Mouse (Mus musculus): Measurements from ENCODE around the gene Krt20. TPM values are rescaled to one million over a fixed set of nuclear protein-coding genes. Genes with fewer than 3 reads are reported as not detected.

Krt20 gene
- total and polyA plus RNA-seq, 3 experiments, result not detected

GRCm38 (mm10) chr11:99398832-99399231 lies 39.1 kb downstream of the Krt20 start (continued):
- TF ChIP-seq EP300 (IDR thresholded peaks at IDR 0.05; ENCODE audit: low read depth in 1 of 2, low read length in 2 of 2), result no peak

- peak overlapping the region; percentile 98 for H3K27ac ChIP-seq (ENCODE audit: control insufficient read depth, low read depth, low read length)
- H3K9ac ChIP-seq (ENCODE audit: control insufficient read depth, low read depth, low read length, poor library complexity, severe bottlenecking), result peak overlapping the region; percentile 87
- no peaks in the 10 kb centered on the region for H3K27me3 ChIP-seq (ENCODE audit: control insufficient read depth in 1 of 2, insufficient read depth in 2 of 2, low read length in 2 of 2)
- peak; percentile 31 for TF ChIP-seq HCFC1 (IDR thresholded peaks at IDR 0.05; ENCODE audit: low read depth, low read length)
- TF ChIP-seq ELF1 (IDR thresholded peaks at IDR 0.05; ENCODE audit: low read depth, low read length), result peak; percentile 54
- TF ChIP-seq USF2 (IDR thresholded peaks at IDR 0.05; ENCODE audit: borderline replicate concordance in 1 of 2, insufficient read depth in 1 of 2, low read depth in 1 of 2, low read length in 2 of 2), result no peak
- peak; percentile 55 for TF ChIP-seq GATA1 (IDR thresholded peaks at IDR 0.05; ENCODE audit: low read depth, low read length)
- peak; percentile 50 for TF ChIP-seq MYC (IDR thresholded peaks at IDR 0.05; ENCODE audit: low read depth, low read length)
- TF ChIP-seq ZNF384 (IDR thresholded peaks at IDR 0.05; ENCODE audit: low read depth, low read length), result peak; percentile 93
- TF ChIP-seq MXI1 (IDR thresholded peaks at IDR 0.05; ENCODE audit: low read depth, low read length), result peak; percentile 41; the same call in 1 of the 2 replicates
- no peak for TF ChIP-seq UBTF (IDR thresholded peaks at IDR 0.05; ENCODE audit: borderline replicate concordance, insufficient read depth, low read depth, low read length)
- TF ChIP-seq MEF2A (IDR thresholded peaks at IDR 0.05; ENCODE audit: extremely low read depth, insufficient replicate concordance, low read depth, low read length, poor library complexity, severe bottlenecking), result no peak
- peak; percentile 36; the same call in 1 of the 2 replicates for TF ChIP-seq NELFE (IDR thresholded peaks at IDR 0.05; ENCODE audit: low read depth, low read length)
- 0 out of 2 replicates have a peak, but pooled peaks have one; percentile 71 for TF ChIP-seq POLR2AphosphoS5 (IDR thresholded peaks at IDR 0.05; ENCODE audit: borderline replicate concordance, low read depth, low read length)
- TF ChIP-seq EP300 (IDR thresholded peaks at IDR 0.05; ENCODE audit: low read depth in 1 of 2, low read length in 2 of 2), result peak; percentile 13 to 34; a peak in 1 of 4 replicates
- peak; percentile 68 for TF ChIP-seq ETS1 (IDR thresholded peaks at IDR 0.05; ENCODE audit: low read depth, low read length)
- peak; percentile 25; the same call in 1 of the 2 replicates for TF ChIP-seq TCF12 (IDR thresholded peaks at IDR 0.05; ENCODE audit: low read depth, low read length)
- peak; percentile 64; the same call in 1 of the 2 replicates for TF ChIP-seq TBP (IDR thresholded peaks at IDR 0.05; ENCODE audit: low read depth, low read length)
- no peak for TF ChIP-seq BHLHE40 (IDR thresholded peaks at IDR 0.05; ENCODE audit: borderline replicate concordance, low read depth, low read length)
- TF ChIP-seq KAT2A (conservative IDR thresholded peaks at IDR 0.05; ENCODE audit: low read depth, low read length), result peak; percentile 22; the same call in 1 of the 2 replicates
- peak; percentile 66; the same call in 1 of the 2 replicates for TF ChIP-seq MAX (IDR thresholded peaks at IDR 0.05; ENCODE audit: low read length)
- H3K79me2 ChIP-seq (ENCODE audit: control insufficient read depth, insufficient read depth, low read length, poor library complexity), result peaks cover 2% of the 10 kb centered on the region; the same call in 1 of the 2 replicates
- no peaks in the 10 kb centered on the region for H3K9me3 ChIP-seq (replicated peaks; ENCODE audit: insufficient read depth, low read length)
- peak overlapping the region; percentile 66 to 78 for H3K4me3 ChIP-seq (ENCODE audit: control insufficient read depth in 1 of 2, insufficient read depth in 1 of 2, low read depth in 2 of 2, low read length in 2 of 2)
- H3K4me1 ChIP-seq (ENCODE audit: control insufficient read depth in 1 of 2, insufficient read depth in 2 of 2, low read length in 2 of 2), result peaks cover 0 to 21% of the 10 kb centered on the region in 2 experiments; a peak in 3 of 4 replicates
- H3K36me3 ChIP-seq (ENCODE audit: control insufficient read depth in 1 of 2, insufficient read depth in 2 of 2, low read length in 2 of 2), result peaks cover 0 to 23% of the 10 kb centered on the region in 2 experiments; a peak in 2 of 4 replicates
- peak; percentile 89 for DNase-seq (ENCODE audit: low read depth, low spot score)
Measured at GRCm38 (mm10) chr11:99398084-99398483, 39.9 kb downstream of the Krt20 start.

All from MEL (cell line).